Mouse (Mus musculus) MEL (cell line): ENCODE data around the gene Pex13.

ENCODE experiments used
- CHD2 ChIP-seq: IDR thresholded peaks from 2 replicates; pipeline ENCODE4 v1.6.1; 2011; ENCODE audit warnings: low read length, improper control_type of control experiment
- CTCF ChIP-seq, 3 experiments: IDR thresholded peaks in 2 of 3; conservative IDR thresholded peaks in 1 of 3; 2 replicates each; pipeline ENCODE4 v1.5.1; 2011 to 2012; ENCODE audit warnings: low read length in 3 of 3, low read depth in 2 of 3, mild to moderate bottlenecking in 2 of 3, improper control_type of control experiment in 1 of 3, inconsistent platforms in 1 of 3, mixed read lengths in 1 of 3, moderate library complexity in 1 of 3; ENCODE audit not compliant: control insufficient read depth in 1 of 3, insufficient read depth in 1 of 3, poor library complexity in 1 of 3, severe bottlenecking in 1 of 3
- EP300 ChIP-seq, 2 experiments: IDR thresholded peaks; 2 replicates each; pipeline ENCODE4 v1.6.1; 2011; ENCODE audit warnings: improper control_type of control experiment in 2 of 2, low read length in 2 of 2, low read depth in 1 of 2, mild to moderate bottlenecking in 1 of 2
- MAFK ChIP-seq: IDR thresholded peaks from 2 replicates; pipeline ENCODE4 v1.6.1; 2011; ENCODE audit warnings: low read depth, mild to moderate bottlenecking, low read length, improper control_type of control experiment, borderline replicate concordance
- NELFE ChIP-seq: IDR thresholded peaks from 2 replicates; pipeline ENCODE4 v1.6.1; 2011; ENCODE audit warnings: low read depth, low read length, improper control_type of control experiment
- POLR2A ChIP-seq, 2 experiments: IDR thresholded peaks; 2 replicates each; pipeline ENCODE4 v1.6.1; 2011 to 2012; ENCODE audit warnings: low read length in 2 of 2, mild to moderate bottlenecking in 2 of 2, control low read depth in 1 of 2, improper control_type of control experiment in 1 of 2, low read depth in 1 of 2, moderate library complexity in 1 of 2; ENCODE audit not compliant: control insufficient read depth in 1 of 2, insufficient read depth in 1 of 2, poor library complexity in 1 of 2
- ZMIZ1 ChIP-seq: IDR thresholded peaks from 2 replicates; pipeline ENCODE4 v1.6.1; 2012; ENCODE audit warnings: low read depth, mild to moderate bottlenecking, inconsistent platforms, low read length, improper control_type of control experiment, moderate library complexity
- ZNF384 ChIP-seq: IDR thresholded peaks from 2 replicates; pipeline ENCODE4 v1.6.1; 2012; ENCODE audit warnings: low read depth, mild to moderate bottlenecking, inconsistent platforms, low read length, improper control_type of control experiment

DNA sequence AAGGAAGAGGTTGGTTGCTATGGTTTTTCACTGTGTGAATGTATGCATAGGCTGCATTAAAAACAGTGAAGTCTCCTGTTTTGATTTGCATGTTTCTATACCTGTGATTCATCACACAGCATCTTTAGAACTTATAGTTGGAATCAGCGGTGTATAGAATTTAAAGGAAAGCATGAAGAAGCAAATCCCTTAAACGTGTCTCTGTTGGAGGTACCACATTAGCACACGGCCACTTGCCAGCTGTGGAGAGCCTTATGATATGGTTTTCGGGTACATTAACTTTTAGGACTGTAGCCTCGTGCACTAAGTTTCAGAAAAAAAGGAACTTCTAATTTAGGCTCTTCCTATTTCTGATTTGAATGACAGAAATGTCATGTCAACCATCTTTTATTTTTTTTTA is 16.8 kb upstream of the Pex13 start:
- no peak for TF ChIP-seq CHD2
- TF ChIP-seq CTCF (IDR thresholded peaks at IDR 0.05 in 2 of 3, conservative IDR thresholded peaks at IDR 0.05 in 1 of 3; ENCODE audit: control insufficient read depth in 1 of 3, insufficient read depth in 1 of 3, low read depth in 2 of 3, low read length in 3 of 3, poor library complexity in 1 of 3, severe bottlenecking in 1 of 3), result no peak
- TF ChIP-seq POLR2A (IDR thresholded peaks at IDR 0.05; ENCODE audit: control insufficient read depth in 1 of 2, insufficient read depth in 1 of 2, low read depth in 1 of 2, low read length in 2 of 2, poor library complexity in 1 of 2), result no peak
- no peak for TF ChIP-seq ZNF384
- TF ChIP-seq ZMIZ1, result no peak
- TF ChIP-seq EP300 (IDR thresholded peaks at IDR 0.05; ENCODE audit: low read depth in 1 of 2, low read length in 2 of 2), result no peak
- TF ChIP-seq NELFE, result no peak
- TF ChIP-seq MAFK, result no peak
